ENCODE assay signal across 8 mouse cellular contexts in the genomic region with DNA sequence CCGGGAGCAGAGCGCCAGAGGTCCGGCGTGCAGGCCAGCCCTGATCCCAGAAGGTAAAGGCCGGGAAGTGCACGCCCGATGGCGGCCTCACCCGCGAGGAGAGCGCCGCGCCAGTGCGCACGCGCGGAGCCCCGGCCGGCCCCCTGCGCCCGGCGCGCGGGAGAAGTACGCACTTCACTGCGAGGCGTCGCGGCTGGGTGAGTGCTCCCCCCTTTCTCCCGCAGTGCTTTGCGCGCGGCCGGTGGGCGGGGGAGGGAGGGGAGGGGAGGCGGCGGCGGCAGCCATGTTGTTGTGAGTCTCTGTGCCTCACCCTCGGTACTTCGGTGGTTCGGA. TPM values are rescaled to one million over a fixed set of nuclear protein-coding genes. Genes with fewer than 3 reads are reported as not detected.
DNase-seq lines count a peak whose midpoint lies in the region; ATAC-seq lines count a peak whose summit lies in the region.

A gene (plus strand): TSS at position 161 of the 333 bp plus-strand sequence.

- peak; percentile 94 for ATAC-seq in hindbrain, embryonic 12.5 days (ENCODE audit: low FRiP score)

- H3K27me3 ChIP-seq in hindbrain, embryonic 12.5 days, result no peaks in the 10 kb centered on the region

- H3K9me3 ChIP-seq in hindbrain, embryonic 12.5 days (replicated peaks), result no peaks in the 10 kb centered on the region

- peaks cover 19% of the 10 kb centered on the region for H3K4me1 ChIP-seq in hindbrain, embryonic 12.5 days

- peak within 1 kb of the TSS; percentile 83 for H3K4me2 ChIP-seq in hindbrain, embryonic 12.5 days (replicated peaks)

- H3K27ac ChIP-seq in hindbrain, embryonic 12.5 days, result peak within 1 kb of the TSS; percentile 98

- DNase-seq in Muller cell, postnatal 12 days (ENCODE audit: inconsistent ontology term), result peak; percentile 97
- DNase-seq in cerebellum, adult 9-11 months, result peak; percentile 95
- DNase-seq in frontal cortex, postnatal 10 days (ENCODE audit: low spot score in 2 of 2), result peak; percentile 87 to 91
- peak; percentile 91 to 94 for DNase-seq in layer of hippocampus, postnatal 14 days (ENCODE audit: low spot score in 2 of 2)
- peak; percentile 93 for DNase-seq in lung, postnatal 14 days
- DNase-seq in retina, adult 2 months (ENCODE audit: low read depth, low spot score), result peak; percentile 89
- peak; percentile 93 to 95 for DNase-seq in thymus, postnatal 36 days

- no peaks in the 10 kb centered on the region for H3K36me3 ChIP-seq in hindbrain, embryonic 12.5 days

- WGBS in hindbrain, embryonic 12.5 days, result 0% methylated on average over 29 of the region's 41 CpGs

- peak within 1 kb of the TSS; percentile 95 for H3K4me3 ChIP-seq in hindbrain, embryonic 12.5 days

- H3K9ac ChIP-seq in hindbrain, embryonic 12.5 days, result peak within 1 kb of the TSS; percentile 100

RNA-seq across cellular contexts. Expression of the gene that starts here (rescaled TPM):
- polyA plus RNA-seq in hindbrain, embryonic 12.5 days (2016; fragmentation: Nextera tagmentation; extraction: Ambion mirVana), result 64.0 and 65.4 TPM in 2 replicates
- 100 to 1,000 TPM; 161 to 163 TPM for total RNA-seq in layer of hippocampus, postnatal 14 days (2021)

Comparison
In these comparisons a context has a peak if more than half of its experiments do, and no peak if none do; other contexts are left out.
1. Peak in every context shown above with its lines: DNase-seq, ATAC-seq, H3K4me3 ChIP-seq and H3K27ac ChIP-seq.